Mouse (Mus musculus): Measurements from ENCODE around the gene Cartpt.
"Not testable (repeated sequence)": the region's sequence is repeated elsewhere in the genome, so short reads cannot be mapped to it uniquely, and the experiment has no call there.

Cartpt gene

DNA sequence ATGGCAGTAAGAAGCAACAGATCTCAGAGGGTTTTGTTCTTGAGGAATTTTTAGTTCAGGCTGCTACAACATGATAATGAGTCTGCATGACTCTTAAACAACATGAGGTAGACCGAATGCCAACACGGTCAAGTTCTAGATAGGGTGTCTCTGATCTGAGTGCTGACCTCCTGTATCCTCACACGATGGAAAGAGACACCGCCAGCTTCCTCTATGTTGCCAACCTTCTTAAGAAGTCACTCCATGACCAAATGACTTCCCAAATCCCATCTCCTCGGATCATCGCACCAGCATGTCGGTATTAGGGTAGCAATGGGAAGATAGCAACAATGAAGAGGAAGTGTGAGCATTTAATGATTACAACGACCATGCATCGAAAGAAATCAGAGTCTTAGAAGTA is 43.6 kb downstream of the Cartpt start:
- DNase-seq (ENCODE audit: extremely low read depth, low read depth) = no peak

DNA sequence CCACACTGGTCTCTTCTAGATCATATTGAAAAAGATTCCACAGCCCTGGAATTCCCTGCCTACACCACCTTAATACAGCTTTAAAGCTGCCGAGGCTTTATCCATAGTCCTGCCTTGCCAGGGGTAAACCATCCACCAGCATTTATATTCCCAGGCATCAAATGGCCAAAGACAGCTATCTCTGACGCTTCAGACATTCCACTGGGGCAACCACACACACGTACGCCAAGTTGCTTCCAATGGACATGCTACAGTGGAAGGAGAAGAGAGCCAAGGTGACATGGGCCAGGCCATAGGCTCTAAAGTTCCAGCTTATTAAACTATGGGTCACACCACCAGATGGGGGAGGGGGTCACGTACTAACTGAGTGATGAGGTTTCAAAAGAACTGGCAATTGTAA is 45.7 kb downstream of the Cartpt start:
- DNase-seq (ENCODE audit: extremely low read depth, low read depth) = no peak

DNA sequence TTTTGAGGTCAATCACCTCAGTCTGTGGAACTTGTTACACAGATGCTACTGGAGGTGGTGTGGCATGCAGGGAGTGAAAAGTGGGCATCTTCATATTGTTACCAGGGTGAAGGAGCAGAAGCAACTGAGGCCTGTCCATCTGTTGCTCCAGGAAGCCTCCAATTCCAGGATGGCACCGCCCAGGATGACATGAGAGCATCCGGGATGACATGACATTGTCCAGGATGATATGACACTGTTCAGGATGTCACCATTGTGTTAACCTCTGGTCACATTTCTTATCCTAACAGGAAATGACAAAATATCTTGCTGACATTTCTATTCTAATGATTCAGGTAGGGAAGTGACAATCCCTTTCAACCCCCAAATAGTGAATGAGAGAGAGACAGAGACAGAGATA is 47.8 kb downstream of the Cartpt start:
- DNase-seq (ENCODE audit: extremely low read depth, low read depth) = no peak

DNA sequence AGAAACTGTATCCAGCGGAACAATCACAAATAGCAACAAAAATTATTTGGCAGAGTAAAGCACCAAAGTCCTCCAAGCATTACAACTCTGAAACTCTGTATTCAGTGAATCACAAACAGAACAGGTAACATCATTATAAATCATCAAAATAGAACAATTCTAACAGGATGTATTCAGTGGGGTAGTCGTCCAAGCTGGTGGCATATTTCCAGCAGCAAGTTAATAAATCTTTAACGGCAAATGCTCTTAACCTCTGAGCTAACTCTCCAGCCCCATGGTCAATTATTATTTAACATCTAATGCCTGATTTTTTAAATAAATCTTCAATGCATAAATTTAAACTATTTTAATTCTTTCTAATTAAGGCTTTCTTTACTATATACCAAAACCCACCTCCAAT is 48.5 kb downstream of the Cartpt start:
- DNase-seq (ENCODE audit: extremely low read depth, low read depth) = not testable (repeated sequence)

DNA sequence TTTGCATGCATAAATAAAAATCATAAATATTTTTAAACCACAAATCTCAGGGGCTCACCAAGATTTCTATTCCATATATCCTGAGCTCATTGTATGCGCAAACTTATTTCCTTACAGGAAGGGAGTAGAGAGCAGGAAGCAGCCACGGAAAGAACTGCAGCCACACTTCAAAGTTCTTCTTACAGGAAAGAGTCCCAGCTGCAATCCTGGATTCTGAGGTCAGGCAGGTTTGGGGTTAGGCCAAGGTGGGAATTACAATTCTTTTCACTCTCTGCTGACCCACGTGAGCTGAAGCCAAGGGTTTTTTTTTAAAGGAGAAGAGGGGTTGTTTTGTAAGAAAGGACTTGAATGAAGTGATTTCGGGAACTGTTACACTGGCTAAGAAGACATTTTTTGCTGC is 49.9 kb downstream of the Cartpt start:
- no peak for DNase-seq (ENCODE audit: extremely low read depth, low read depth)

DNA sequence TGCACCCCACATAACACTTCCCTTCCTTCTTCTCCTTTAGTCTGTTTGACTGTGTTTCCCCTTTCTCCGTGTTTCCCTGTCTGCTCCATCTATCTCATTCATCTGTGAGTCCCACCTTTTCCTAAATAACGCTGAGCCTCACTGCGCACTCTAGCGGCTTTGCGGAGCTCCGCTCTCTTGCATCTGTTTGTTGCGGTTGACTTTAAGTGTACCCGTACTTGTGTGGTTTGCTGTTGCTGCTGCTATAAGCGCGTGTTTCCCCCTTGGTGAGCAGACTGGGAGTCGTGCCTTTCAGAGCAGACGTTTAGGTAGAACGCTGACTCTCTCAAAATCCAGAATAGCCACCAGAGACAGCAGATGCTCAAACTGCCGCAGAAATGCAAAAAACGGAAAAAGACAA is 51.3 kb downstream of the Cartpt start:
- DNase-seq (ENCODE audit: extremely low read depth, low read depth) = no peak

Data from MEL-GATA-1-ER (cell line).